ENCODE assay signal across 8 mouse cellular contexts in the genomic region with DNA sequence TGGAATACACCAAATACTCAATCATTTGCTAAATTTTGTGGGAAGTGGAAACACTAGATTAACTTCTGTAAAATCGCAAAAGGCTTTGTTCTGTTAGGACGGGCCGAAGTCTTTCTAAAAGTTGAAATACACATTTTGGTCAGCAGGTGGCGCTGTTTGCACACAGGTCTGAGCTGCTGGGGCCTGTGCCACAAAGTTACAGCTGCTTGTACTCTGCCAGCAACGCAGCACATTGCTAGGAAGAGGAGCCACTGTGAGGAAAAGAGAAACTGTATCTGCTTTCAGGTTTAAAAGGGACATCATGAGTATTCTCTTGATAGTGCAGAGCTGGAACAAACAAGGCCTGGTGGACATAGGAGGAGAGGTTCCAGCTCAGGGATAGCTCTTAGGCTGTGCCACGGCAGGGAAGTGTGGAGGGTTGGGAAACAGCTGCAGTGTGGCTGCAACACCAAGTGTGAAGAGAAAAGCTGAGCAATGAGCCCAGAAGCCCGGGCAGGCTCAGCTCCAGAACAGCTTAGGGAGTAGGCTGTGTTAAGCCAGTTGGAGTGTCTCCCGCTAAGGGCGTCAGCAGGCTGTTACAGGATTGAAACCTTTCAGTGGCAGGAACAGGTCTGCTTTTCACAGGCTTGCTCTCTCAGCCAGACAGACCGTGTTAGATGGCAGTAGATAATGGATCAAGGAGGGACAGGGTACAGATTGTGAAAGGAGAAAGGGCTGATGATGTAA. TPM values are rescaled to one million over a fixed set of nuclear protein-coding genes. Genes with fewer than 3 reads are reported as not detected.
DNase-seq lines count a peak whose midpoint lies in the region; ATAC-seq lines count a peak whose summit lies in the region.

No protein-coding gene starts in this region.

- WGBS in hindbrain, embryonic 15.5 days: 33% methylated on average over 10 of the region's 10 CpGs

- no peak overlapping the region for H3K9ac ChIP-seq in hindbrain, embryonic 15.5 days

- no peaks in the 10 kb centered on the region for H3K9me3 ChIP-seq in hindbrain, embryonic 15.5 days

- ATAC-seq in hindbrain, embryonic 15.5 days (ENCODE audit: low FRiP score, low read depth): peak; percentile 71

- peak; percentile 75 for DNase-seq in T-cell, adult 2 months (ENCODE audit: low spot score)
- DNase-seq in cerebellum, postnatal 4 days (ENCODE audit: low spot score in 2 of 2): peak; percentile 81 to 87
- peak; percentile 95 for DNase-seq in gastrocnemius, adult 18-20 months (ENCODE audit: low spot score)
- DNase-seq in left cerebral cortex, adult 11 months (ENCODE audit: low spot score): peak; percentile 75
- peak; percentile 92 for DNase-seq in lung, postnatal 36 days
- DNase-seq in right cerebral cortex, postnatal 10 days (ENCODE audit: low spot score in 2 of 2): peak; percentile 90 to 91
- DNase-seq in urinary bladder, postnatal 14 days (ENCODE audit: low spot score): peak; percentile 89

- peaks cover 2% of the 10 kb centered on the region; the same call in 1 of the 2 replicates for H3K27me3 ChIP-seq in hindbrain, embryonic 15.5 days

- H3K4me2 ChIP-seq in hindbrain, embryonic 15.5 days: no peak overlapping the region

- no peak overlapping the region for H3K4me3 ChIP-seq in hindbrain, embryonic 15.5 days

- 0 out of 2 replicates have a peak, but pooled peaks cover 6% of the 10 kb centered on the region for H3K36me3 ChIP-seq in hindbrain, embryonic 15.5 days

- no peak overlapping the region for H3K27ac ChIP-seq in hindbrain, embryonic 15.5 days (replicated peaks)

- peaks cover 16% of the 10 kb centered on the region for H3K4me1 ChIP-seq in hindbrain, embryonic 15.5 days (replicated peaks)

RNA-seq across cellular contexts. Expression of gene Timm10, which starts 5.0 kb away (rescaled TPM):
- 10 to 100 TPM; 38.2 to 57.8 TPM for total RNA-seq in gastrocnemius, adult 18-20 months (2021)
- polyA plus RNA-seq in hindbrain, embryonic 15.5 days (2015; fragmentation: Nextera tagmentation; extraction: Ambion mirVana): 73.4 and 75.2 TPM in 2 replicates

RNA-seq across cellular contexts. Expression of gene Slc43a1, which starts 6.8 kb away (rescaled TPM):
- total RNA-seq in gastrocnemius, adult 18-20 months (2021): 10 to 100 TPM; 11.0 to 12.7 TPM
- 2.3 and 2.4 TPM in 2 replicates for polyA plus RNA-seq in hindbrain, embryonic 15.5 days (2015; fragmentation: Nextera tagmentation; extraction: Ambion mirVana)

RNA-seq across cellular contexts. Expression of gene Smtnl1, which starts 9.4 kb away (rescaled TPM):
- total RNA-seq in gastrocnemius, adult 18-20 months (2021): 100 to 1,000 TPM; 104 to 119 TPM
- not detected in 2 replicates for polyA plus RNA-seq in hindbrain, embryonic 15.5 days (2015; fragmentation: Nextera tagmentation; extraction: Ambion mirVana)

RNA-seq across cellular contexts. Expression of gene Ube2l6, which starts 33.2 kb away (rescaled TPM):
- 1 to 10 TPM; 2.9 to 3.7 TPM for total RNA-seq in gastrocnemius, adult 18-20 months (2021)
- 23.2 and 26.7 TPM in 2 replicates for polyA plus RNA-seq in hindbrain, embryonic 15.5 days (2015; fragmentation: Nextera tagmentation; extraction: Ambion mirVana)

RNA-seq across cellular contexts. Expression of gene Rtn4rl2, which starts 54.7 kb away (rescaled TPM):
- under 1 TPM; 0.52 to 0.62 TPM for total RNA-seq in gastrocnemius, adult 18-20 months (2021)
- polyA plus RNA-seq in hindbrain, embryonic 15.5 days (2015; fragmentation: Nextera tagmentation; extraction: Ambion mirVana): 5.0 and 6.2 TPM in 2 replicates
